Mouse (Mus musculus) heart, postnatal 0 days (tissue): ENCODE data around the gene Otoa.

Source experiments
- CTCF ChIP-seq: IDR thresholded peaks from 2 replicates; pipeline ENCODE4 v1.5.1; 2016; ENCODE audit warnings: antibody characterized with exemption, control low read depth, low read depth
- EP300 ChIP-seq: IDR thresholded peaks from 2 replicates; pipeline ENCODE4 v1.6.1; 2016; ENCODE audit warnings: antibody characterized with exemption, low read depth

GRCm38 (mm10) chr7:121084840-121085453 lies 3.5 kb downstream of the Otoa start:
- TF ChIP-seq CTCF (no peak), EP300 (no peak)
